Mouse (Mus musculus): ENCODE data around the gene Adgrf2. TPM values are rescaled to one million over a fixed set of nuclear protein-coding genes. Genes with fewer than 3 reads are reported as not detected.

Adgrf2 gene
- polyA plus RNA-seq, 1 experiment from 2014 or later: 0.17 TPM

Other genes with a start within 250 kb of the Adgrf2 start
- gene Opn5, start 130.8 kb downstream of the Adgrf2 start, polyA plus RNA-seq (2014; fragmentation: Nextera tagmentation; extraction: Ambion mirVana): not detected in 2 replicates
- 0.22 and 0.41 TPM in 2 replicates for gene Adgrf4, start 49.9 kb downstream of the Adgrf2 start, polyA plus RNA-seq (2014; fragmentation: Nextera tagmentation; extraction: Ambion mirVana)
- gene Cd2ap, start 134.5 kb upstream of the Adgrf2 start, polyA plus RNA-seq (2014; fragmentation: Nextera tagmentation; extraction: Ambion mirVana): 10.8 and 13.7 TPM in 2 replicates